Mouse (Mus musculus) liver, adult (tissue): ENCODE measurements around the gene Lrmda.

ENCODE experiments used
- GATA4 ChIP-seq: IDR thresholded peaks from 2 replicates; pipeline ENCODE4 v1.6.1; 2014; ENCODE audit warnings: mild to moderate bottlenecking, low read length; ENCODE audit not compliant: insufficient replicate concordance

Lrmda gene

GRCm38 (mm10) chr14:22090778-22091211 is 71.3 kb downstream of the Lrmda start:
- no peak for TF ChIP-seq GATA4

GRCm38 (mm10) chr14:22091306-22091705 is 71.8 kb downstream of the Lrmda start:
- no peak for TF ChIP-seq GATA4

GRCm38 (mm10) chr14:22093124-22093523 is 73.6 kb downstream of the Lrmda start:
- no peak for TF ChIP-seq GATA4

- no peak for TF ChIP-seq GATA4
These were observed 82.7 kb downstream of the Lrmda start for GRCm38 (mm10) chr14:22101961-22102805.

GRCm38 (mm10) chr14:22105855-22106254 is 86.3 kb downstream of the Lrmda start:
- TF ChIP-seq GATA4: no peak

GRCm38 (mm10) chr14:22106777-22107176 is 87.3 kb downstream of the Lrmda start:
- TF ChIP-seq GATA4: no peak

GRCm38 (mm10) chr14:22109423-22109822 is 89.9 kb downstream of the Lrmda start:
- TF ChIP-seq GATA4: no peak

- no peak for TF ChIP-seq GATA4
These were observed 94.2 kb downstream of the Lrmda start for GRCm38 (mm10) chr14:22113463-22114361.

GRCm38 (mm10) chr14:22114651-22115351 is 95.3 kb downstream of the Lrmda start:
- no peak for TF ChIP-seq GATA4

GRCm38 (mm10) chr14:22118096-22118495 is 98.6 kb downstream of the Lrmda start:
- no peak for TF ChIP-seq GATA4

- TF ChIP-seq GATA4: no peak
These were observed 99.0 kb downstream of the Lrmda start for GRCm38 (mm10) chr14:22118512-22118911.

- no peak for TF ChIP-seq GATA4
These were observed 106.8 kb downstream of the Lrmda start for GRCm38 (mm10) chr14:22126276-22126675.

GRCm38 (mm10) chr14:22126859-22127258 is 107.3 kb downstream of the Lrmda start:
- no peak for TF ChIP-seq GATA4

- TF ChIP-seq GATA4: no peak
These were observed 111.6 kb downstream of the Lrmda start for GRCm38 (mm10) chr14:22130950-22131585.

- no peak for TF ChIP-seq GATA4
These were observed 119.8 kb downstream of the Lrmda start for GRCm38 (mm10) chr14:22139281-22139680.
